Mouse (Mus musculus): Measurements from ENCODE around the gene Gm11115.

Gene Gm11115

GRCm38 (mm10) chr5:88153999-88154398 lies at the start of gene Gm11115:
Gene Gm11115 (minus strand): TSS chr5:88154099.
- DNase-seq (ENCODE audit: low spot score): no peak

- no peak for DNase-seq (ENCODE audit: low spot score)
Observed at GRCm38 (mm10) chr5:88111430-88111829, 42.5 kb downstream of the Gm11115 start, which contains the start of gene Gm11116. Gene Gm11116 (minus strand): TSS chr5:88111530.

Data from retina, embryonic 14.5 days (tissue).